In genomic region chr13:37826994-37827262, GRCm38 (mm10) we compare ENCODE assay signal across 8 mouse cellular contexts. TPM values are rescaled to one million over a fixed set of nuclear protein-coding genes. Genes with fewer than 3 reads are reported as not detected.
DNase-seq lines count a peak whose midpoint lies in the region; ATAC-seq and TF ChIP-seq lines count a peak whose summit lies in the region.

No protein-coding gene starts in this region.

- peak overlapping the region; percentile 21; the same call in 1 of the 2 replicates for H3K27ac ChIP-seq in forebrain, embryonic 14.5 days (ENCODE audit: low read depth, low read length)
- H3K27ac ChIP-seq in liver, embryonic 15.5 days (replicated peaks), result peak overlapping the region; percentile 85

- H3K79me2 ChIP-seq in C2C12 (ENCODE audit: control insufficient read depth, insufficient read depth), result peaks cover 58% of the 10 kb centered on the region

- WGBS in forebrain, embryonic 14.5 days, result 0% methylated on average over 32 of the region's 36 CpGs
- under 1% methylated on average over 36 of the region's 36 CpGs for WGBS in liver, embryonic 15.5 days (ENCODE audit: insufficient replicate concordance)

- H3K4me2 ChIP-seq in forebrain, embryonic 14.5 days (ENCODE audit: low read length), result peak overlapping the region; percentile 94
- H3K4me2 ChIP-seq in liver, embryonic 15.5 days, result peak overlapping the region; percentile 100

- H3K4me3 ChIP-seq in C2C12 (ENCODE audit: insufficient read depth, poor library complexity, severe bottlenecking), result peak overlapping the region; percentile 75
- peak overlapping the region; percentile 56 for H3K4me3 ChIP-seq in forebrain, embryonic 14.5 days (ENCODE audit: low read depth, low read length)
- H3K4me3 ChIP-seq in liver, embryonic 15.5 days (replicated peaks), result peak overlapping the region; percentile 86

- peaks cover 5% of the 10 kb centered on the region for H3K4me1 ChIP-seq in forebrain, embryonic 14.5 days (ENCODE audit: control insufficient read depth, insufficient read depth, low read length)
- H3K4me1 ChIP-seq in liver, embryonic 15.5 days (replicated peaks), result peaks cover 66% of the 10 kb centered on the region

- no peaks in the 10 kb centered on the region for H3K27me3 ChIP-seq in C2C12 (ENCODE audit: control insufficient read depth, insufficient read depth, insufficient read length)
- H3K27me3 ChIP-seq in forebrain, embryonic 14.5 days (replicated peaks; ENCODE audit: control insufficient read depth, insufficient read depth, low read length), result peaks cover 40% of the 10 kb centered on the region
- no peaks in the 10 kb centered on the region for H3K27me3 ChIP-seq in liver, embryonic 15.5 days

- ATAC-seq in forebrain, embryonic 14.5 days, result peak; percentile 29
- ATAC-seq in liver, embryonic 15.5 days (ENCODE audit: insufficient read depth), result peak; percentile 8

- TF ChIP-seq CTCF in C2C12 (IDR thresholded peaks at IDR 0.05; ENCODE audit: control insufficient read depth, insufficient read depth, insufficient read length), result no peak

- DNase-seq in embryo, embryonic 11 days, result peak; percentile 76
- DNase-seq in embryo, embryonic 9.5 days (ENCODE audit: extremely low spot score), result no peak
- DNase-seq in forebrain, embryonic 14.5 days (ENCODE audit: low spot score), result no peak
- DNase-seq in right cerebral cortex, postnatal 25 days, result no peak
- no peak for DNase-seq in left cerebral cortex, postnatal 14 days (ENCODE audit: low spot score in 2 of 2)
- DNase-seq in kidney, adult 9 months, result no peak

- H3K9ac ChIP-seq in forebrain, embryonic 14.5 days (ENCODE audit: low read length), result peak overlapping the region; percentile 60
- peak overlapping the region; percentile 66 for H3K9ac ChIP-seq in liver, embryonic 15.5 days

- intact Hi-C loops in left cerebral cortex, postnatal 14 days (cut with DNase I), result loop anchor here (5.0 kb wide), 1 partner anchor 50 kb away; the partner anchor contains the start of gene Rreb1

- H3ac ChIP-seq in C2C12 (ENCODE audit: control insufficient read depth, insufficient read length, low read depth), result peak overlapping the region; percentile 97

- H3K9me3 ChIP-seq in forebrain, embryonic 14.5 days (replicated peaks; ENCODE audit: control insufficient read depth, low read length), result no peaks in the 10 kb centered on the region
- no peaks in the 10 kb centered on the region for H3K9me3 ChIP-seq in liver, embryonic 15.5 days (replicated peaks)

- peaks cover 44% of the 10 kb centered on the region for H3K79me3 ChIP-seq in C2C12 (ENCODE audit: low read depth)

- no peaks in the 10 kb centered on the region for H3K36me3 ChIP-seq in C2C12 (ENCODE audit: control insufficient read depth, insufficient read depth)
- H3K36me3 ChIP-seq in forebrain, embryonic 14.5 days (ENCODE audit: control insufficient read depth, insufficient read depth, low read length), result no peaks in the 10 kb centered on the region
- H3K36me3 ChIP-seq in liver, embryonic 15.5 days (replicated peaks), result no peaks in the 10 kb centered on the region

TF ChIP-seq in C2C12, 6 proteins besides CTCF, POLR2A, EP300 and RAD21:
- TF ChIP-seq MAX (IDR thresholded peaks at IDR 0.05) (no peak), MYOD1 (IDR thresholded peaks at IDR 0.05; ENCODE audit: control insufficient read depth, insufficient read length, low read depth) (no peak), USF1 (IDR thresholded peaks at IDR 0.05; ENCODE audit: low read depth) (no peak), CEBPB (IDR thresholded peaks at IDR 0.05; ENCODE audit: low read depth) (no peak), MYOG (IDR thresholded peaks at IDR 0.05; ENCODE audit: control insufficient read depth, extremely low read depth, insufficient read length) (no peak), FOSL1 (IDR thresholded peaks at IDR 0.05; ENCODE audit: insufficient read depth, low read length, poor library complexity, severe bottlenecking) (no peak)

RNA-seq across cellular contexts. Expression of gene Rreb1, which starts 48.7 kb away (rescaled TPM):
- 6.0 TPM for polyA plus RNA-seq in C2C12 (2012; fragmentation: generic; extraction: Trizol)
- polyA plus RNA-seq in forebrain, embryonic 14.5 days (2014; fragmentation: Nextera tagmentation; extraction: Ambion mirVana), result 1.4 and 1.5 TPM in 2 replicates
- 5.0 and 5.4 TPM in 2 replicates for polyA plus RNA-seq in liver, embryonic 15.5 days (2015; fragmentation: Nextera tagmentation; extraction: Ambion mirVana)
- total RNA-seq in left cerebral cortex, postnatal 14 days (2021), result 10 to 100 TPM; 24.0 to 26.3 TPM
